Mouse (Mus musculus) liver, adult 2 months (tissue): ENCODE data around the gene Rerg.

Experiments used
- CTCF ChIP-seq: fragments of 200-500 bp; IDR thresholded peaks from 2 replicates; pipeline ENCODE4 v1.5.1; 2011; ENCODE audit warnings: low read depth, low read length, control low read depth
- POLR2A ChIP-seq: fragments of 200-500 bp; IDR thresholded peaks from 2 replicates; pipeline ENCODE4 v1.6.1; 2011; ENCODE audit warnings: low read length, control low read depth; ENCODE audit not compliant: insufficient read depth; ENCODE audit errors: extremely low read depth

DNA sequence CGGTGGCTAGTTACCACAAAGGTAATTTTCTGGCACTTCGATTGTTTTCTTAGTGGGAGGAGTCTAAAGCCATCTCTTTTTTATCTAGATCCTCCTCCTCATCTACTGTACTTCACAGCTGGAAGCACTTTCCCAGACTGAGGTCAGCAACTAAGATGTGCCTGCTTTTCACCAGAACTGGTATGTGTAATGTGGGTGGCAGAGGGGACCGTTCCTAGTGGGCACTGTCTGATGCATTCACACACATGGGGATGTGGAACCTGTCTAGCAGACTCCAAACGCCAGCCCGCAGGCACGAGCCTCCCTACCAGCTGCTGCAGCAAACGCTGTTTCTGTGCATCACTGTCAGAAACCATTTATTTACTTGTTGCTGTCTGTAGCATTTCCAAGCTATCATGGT, 31.3 kb upstream of the Rerg start:
- TF ChIP-seq CTCF = no peak
- TF ChIP-seq POLR2A = no peak
